In the genomic region with DNA sequence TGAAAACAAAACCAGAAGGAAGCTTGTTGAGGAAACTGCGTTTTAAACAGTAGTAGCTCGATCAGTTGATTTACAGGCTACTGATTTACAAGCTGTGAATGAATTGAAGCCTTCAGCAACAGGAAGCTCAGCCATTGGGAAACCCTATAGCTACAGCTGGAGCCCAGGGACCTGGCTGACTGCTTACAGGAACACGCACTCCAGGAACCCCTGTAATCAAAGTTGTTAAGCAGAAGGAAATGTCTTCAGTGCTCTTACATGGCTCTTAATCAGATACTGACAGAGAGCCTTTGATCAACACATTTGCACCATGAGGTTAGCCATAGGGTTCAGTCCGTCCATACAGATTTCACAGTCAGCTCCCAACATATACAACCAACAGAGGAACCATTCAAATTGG, we compare ENCODE assay signal across 24 mouse cellular contexts.
DNase-seq lines count a peak whose midpoint lies in the region; ATAC-seq and TF ChIP-seq lines count a peak whose summit lies in the region.
"Had no signal": no experiment of that assay in that cellular context is flagged by ENCODE, and none has a peak within 500 bp of the region (broad histone marks: within the 10 kb centered on the region; RNA-seq: fewer than 3 reads in every experiment).

No protein-coding gene starts in this region.

- DNase-seq in kidney, adult 18-20 months = no peak
- peak; percentile 3 for DNase-seq in A20 (ENCODE audit: low read depth, low spot score)
- DNase-seq in embryo, embryonic 11.5 days (ENCODE audit: low read depth, low spot score) = peak; percentile 45
- DNase-seq in testis, postnatal 10 days (ENCODE audit: low spot score) = no peak
- DNase-seq in adrenal gland, adult (ENCODE audit: inconsistent age in 2 of 2, low spot score in 1 of 2) = no peak
- no peak for DNase-seq in layer of hippocampus, adult 2 months (ENCODE audit: low spot score in 2 of 2)
- DNase-seq: adrenal gland, adult 2 months; cerebellum, adult 9-10 months; gastrocnemius, postnatal 10 days; heart, adult 18-20 months; heart, postnatal 4 days; lung, adult 18-20 months; right cerebral cortex, adult 18-20 months; thymus, postnatal 14 days had no signal

- H3K36me3 ChIP-seq in kidney, embryonic 16.5 days (ENCODE audit: insufficient read depth, low read length) = no peaks in the 10 kb centered on the region
- no peaks in the 10 kb centered on the region for H3K36me3 ChIP-seq in limb, embryonic 12.5 days
- H3K36me3 ChIP-seq: embryonic facial prominence, embryonic 12.5 days; heart, embryonic 15.5 days; hindbrain, embryonic 15.5 days; midbrain, embryonic 15.5 days had no signal

- ATAC-seq in kidney, embryonic 16.5 days (ENCODE audit: low FRiP score, low TSS enrichment) = peak; percentile 76; the same call in 1 of the 2 replicates
- ATAC-seq in limb, embryonic 12.5 days (ENCODE audit: insufficient number of reproducible peaks, insufficient read depth, low FRiP score, low TSS enrichment, low read depth) = peak; percentile 71; the same call in 1 of the 2 replicates
- ATAC-seq: forebrain, embryonic 13.5 days; intestine, embryonic 16.5 days; midbrain, embryonic 15.5 days had no signal

- no peak for TF ChIP-seq CTCF in layer of hippocampus, adult 2 months (conservative IDR thresholded peaks at IDR 0.05)

- H3K9me3 ChIP-seq in kidney, embryonic 16.5 days (ENCODE audit: low read length) = no peaks in the 10 kb centered on the region
- H3K9me3 ChIP-seq in limb, embryonic 12.5 days = no peaks in the 10 kb centered on the region
- H3K9me3 ChIP-seq: embryonic facial prominence, embryonic 12.5 days; forebrain, embryonic 13.5 days; heart, embryonic 15.5 days; hindbrain, embryonic 15.5 days; megakaryocyte, embryonic 14.5 days; midbrain, embryonic 15.5 days had no signal

- H3K27me3 ChIP-seq in kidney, embryonic 16.5 days (ENCODE audit: insufficient read depth, low read length) = no peaks in the 10 kb centered on the region
- H3K27me3 ChIP-seq in limb, embryonic 12.5 days = peaks cover 11% of the 10 kb centered on the region
- H3K27me3 ChIP-seq: embryonic facial prominence, embryonic 12.5 days; forebrain, embryonic 13.5 days; heart, embryonic 15.5 days; hindbrain, embryonic 15.5 days; megakaryocyte, embryonic 14.5 days; midbrain, embryonic 15.5 days had no signal

- H3K9ac ChIP-seq in kidney, embryonic 16.5 days (replicated peaks; ENCODE audit: low read length) = no peak overlapping the region
- H3K9ac ChIP-seq in limb, embryonic 12.5 days (replicated peaks) = no peak overlapping the region
- H3K9ac ChIP-seq: embryonic facial prominence, embryonic 12.5 days; forebrain, embryonic 13.5 days; heart, embryonic 15.5 days; hindbrain, embryonic 15.5 days; midbrain, embryonic 15.5 days had no signal

- no peaks in the 10 kb centered on the region for H3K4me1 ChIP-seq in kidney, embryonic 16.5 days (ENCODE audit: insufficient read depth, low read length)
- peaks cover 6% of the 10 kb centered on the region; the same call in 1 of the 2 replicates for H3K4me1 ChIP-seq in limb, embryonic 12.5 days (replicated peaks)
- H3K4me1 ChIP-seq: embryonic facial prominence, embryonic 12.5 days; forebrain, embryonic 13.5 days; heart, embryonic 15.5 days; hindbrain, embryonic 15.5 days; megakaryocyte, embryonic 14.5 days; midbrain, embryonic 15.5 days had no signal

- no peak overlapping the region; the same call in 1 of the 2 replicates for H3K4me2 ChIP-seq in kidney, embryonic 16.5 days (replicated peaks; ENCODE audit: low read depth, low read length)
- H3K4me2 ChIP-seq in limb, embryonic 12.5 days = no peak overlapping the region
- H3K4me2 ChIP-seq: embryonic facial prominence, embryonic 12.5 days; forebrain, embryonic 13.5 days; heart, embryonic 15.5 days; hindbrain, embryonic 15.5 days; midbrain, embryonic 15.5 days had no signal

- no peak overlapping the region for H3K27ac ChIP-seq in kidney, embryonic 16.5 days (ENCODE audit: low read length)
- H3K27ac ChIP-seq in limb, embryonic 12.5 days = no peak overlapping the region
- no peak overlapping the region for H3K27ac ChIP-seq in layer of hippocampus, adult 2 months
- H3K27ac ChIP-seq: embryonic facial prominence, embryonic 12.5 days; forebrain, embryonic 13.5 days; heart, embryonic 15.5 days; hindbrain, embryonic 15.5 days; midbrain, embryonic 15.5 days had no signal

- WGBS in kidney, embryonic 16.5 days = 10% methylated on average over 4 of the region's 4 CpGs
- 7% methylated on average over 4 of the region's 4 CpGs for WGBS in limb, embryonic 12.5 days

- no peak overlapping the region for H3K4me3 ChIP-seq in kidney, embryonic 16.5 days (ENCODE audit: low read length)
- H3K4me3 ChIP-seq in limb, embryonic 12.5 days (replicated peaks) = no peak overlapping the region
- no peak overlapping the region for H3K4me3 ChIP-seq in layer of hippocampus, adult 2 months
- H3K4me3 ChIP-seq: embryonic facial prominence, embryonic 12.5 days; erythroblast, embryonic 14.5 days; forebrain, embryonic 13.5 days; heart, embryonic 15.5 days; hindbrain, embryonic 15.5 days; megakaryocyte, embryonic 14.5 days; midbrain, embryonic 15.5 days had no signal

Comparison
In these comparisons a context has a peak if more than half of its experiments do, and no peak if none do; other contexts are left out.
1. DNase-seq: peak in A20 (single experiment) and embryo, embryonic 11.5 days (single experiment); none in kidney, adult 18-20 months (single experiment), testis, postnatal 10 days (single experiment), adrenal gland, adult (0 of 2) and layer of hippocampus, adult 2 months (0 of 2).